Mouse (Mus musculus): ENCODE data around the gene Cisd1.

- no peak for TF ChIP-seq CTCF (IDR thresholded peaks at IDR 0.05; ENCODE audit: low read depth)
- TF ChIP-seq EP300 (IDR thresholded peaks at IDR 0.05; ENCODE audit: low read depth): no peak
These were observed 28.7 kb downstream of the Cisd1 start for GRCm38 (mm10) chr10:71316056-71316455.
